Mouse (Mus musculus) embryonic fibroblast, embryonic 13.5 days (primary cell): ENCODE measurements around the gene Cmtm6. TPM values are rescaled to one million over a fixed set of nuclear protein-coding genes. Genes with fewer than 3 reads are reported as not detected.

Experiments
- H3K27ac ChIP-seq: 2 replicates; pipeline ENCODE4 v1.5.1; 2012; ENCODE audit warnings: low read length, control low read depth, inconsistent platforms; ENCODE audit not compliant: insufficient read depth
- H3K4me1 ChIP-seq: 2 replicates; pipeline ENCODE4 v1.6.1; 2011; ENCODE audit warnings: low read length; ENCODE audit not compliant: control insufficient read depth, insufficient read depth
- H3K4me3 ChIP-seq: 2 replicates; pipeline ENCODE4 v1.5.1; 2011; ENCODE audit warnings: mild to moderate bottlenecking, control low read depth, low read length; ENCODE audit not compliant: insufficient read depth
- CTCF ChIP-seq: IDR thresholded peaks from 2 replicates; pipeline ENCODE4 v1.5.1; 2011; ENCODE audit warnings: mild to moderate bottlenecking, control low read depth, low read length, moderate library complexity, borderline replicate concordance; ENCODE audit not compliant: insufficient read depth
- POLR2A ChIP-seq: IDR thresholded peaks from 2 replicates; pipeline ENCODE4 v1.6.1; 2011; ENCODE audit warnings: low read depth, mild to moderate bottlenecking, control low read depth, low read length, moderate library complexity
- polyA plus RNA-seq: library from polyadenylated mRNA; stranded (reverse); fragments of >200 nt; gene quantifications from 2 replicates; pipeline ENCODE4 v1.2.4, GENCODE M21; 2011; ENCODE audit warnings: low read depth; ENCODE audit not compliant: missing spikeins, insufficient read length

Gene Cmtm6
- polyA plus RNA-seq, 1 experiment: 17.6 TPM

- Histone ChIP-seq H3K4me1 (no peaks in the 10 kb centered on the region), H3K27ac (no peak overlapping the region), H3K4me3 (no peak overlapping the region)
- TF ChIP-seq CTCF (no peak), POLR2A (no peak)
These were observed 65.6 kb downstream of the Cmtm6 start for GRCm38 (mm10) chr9:114796473-114797050.

GRCm38 (mm10) chr9:114797329-114798004, 66.6 kb downstream of the Cmtm6 start:
- Histone ChIP-seq H3K27ac (no peak overlapping the region), H3K4me1 (no peaks in the 10 kb centered on the region), H3K4me3 (no peak overlapping the region)
- TF ChIP-seq CTCF (peak; percentile 92), POLR2A (no peak)

GRCm38 (mm10) chr9:114798845-114799244, 67.9 kb downstream of the Cmtm6 start:
- no peaks in the 10 kb centered on the region for H3K4me1 ChIP-seq

More at GRCm38 (mm10) chr9:114798845-114799244, 67.9 kb downstream of the Cmtm6 start:
- Histone ChIP-seq H3K27ac (no peak overlapping the region), H3K4me3 (no peak overlapping the region)
- TF ChIP-seq CTCF (no peak), POLR2A (no peak)

Other genes with a start within 250 kb of the Cmtm6 start
- not detected in 2 replicates for gene Ccr4, start 226.2 kb upstream of the Cmtm6 start, polyA plus RNA-seq
- gene C130032M10Rik, start 215.4 kb upstream of the Cmtm6 start, polyA plus RNA-seq: not detected in 2 replicates
- gene Trim71, start 166.7 kb upstream of the Cmtm6 start, polyA plus RNA-seq: 1.1 and 1.2 TPM in 2 replicates
- gene Cnot10, start 90.9 kb upstream of the Cmtm6 start, polyA plus RNA-seq: 32.2 and 38.6 TPM in 2 replicates
- 58.0 and 58.5 TPM in 2 replicates for gene Dync1li1, start 42.3 kb upstream of the Cmtm6 start, polyA plus RNA-seq
- gene Cmtm7, start 50.7 kb downstream of the Cmtm6 start, polyA plus RNA-seq: 95.8 and 105 TPM in 2 replicates
- gene Cmtm8, start 113.0 kb downstream of the Cmtm6 start, polyA plus RNA-seq: 1.3 and 1.8 TPM in 2 replicates
- 8.1 and 8.9 TPM in 2 replicates for gene Gpd1l, start 202.9 kb downstream of the Cmtm6 start, polyA plus RNA-seq
- gene Osbpl10, start 247.5 kb downstream of the Cmtm6 start, polyA plus RNA-seq: 1.6 and 3.1 TPM in 2 replicates